Mouse (Mus musculus) olfactory bulb, adult 2 months (tissue): ENCODE results near the gene Coro2a.

Experiments
- CTCF ChIP-seq: fragments of 200-500 bp; IDR thresholded peaks from 2 replicates; pipeline ENCODE4 v1.5.1; 2012; ENCODE audit warnings: low read depth, mild to moderate bottlenecking, low read length, moderate library complexity; ENCODE audit not compliant: insufficient read depth
- POLR2A ChIP-seq: fragments of 200-500 bp; IDR thresholded peaks from 2 replicates; pipeline ENCODE4 v1.6.1; 2012; ENCODE audit warnings: mild to moderate bottlenecking, low read depth, low read length, moderate library complexity; ENCODE audit not compliant: insufficient read depth

GRCm38 (mm10) chr4:46641283-46641682, 39.3 kb upstream of the Coro2a start:
- no peak for TF ChIP-seq CTCF
- TF ChIP-seq POLR2A = no peak
